9 mouse cellular contexts compared by ENCODE assay signal in genomic region chr11:116005701-116006419, GRCm38 (mm10). TPM values are rescaled to one million over a fixed set of nuclear protein-coding genes. Genes with fewer than 3 reads are reported as not detected.
DNase-seq lines count a peak whose midpoint lies in the region; ATAC-seq and TF ChIP-seq lines count a peak whose summit lies in the region.
"Had no signal": no experiment of that assay in that cellular context is flagged by ENCODE, and none has a peak within 500 bp of the region (broad histone marks: within the 10 kb centered on the region; RNA-seq: fewer than 3 reads in every experiment).

No protein-coding gene starts in this region.

- no peak for TF ChIP-seq RAD21 in CH12.LX (IDR thresholded peaks at IDR 0.05; ENCODE audit: low read depth, low read length)

- in situ Hi-C loops in CH12.LX (cut with MboI; ENCODE audit: low pct_ligation_motif_present, low pct_unique_long_range_greater_than_20kb, low sequenced_read_pairs), result loop anchor here (5.0 to 25.0 kb wide), 2 partner anchors 74 to 394 kb away; partner anchors contain the start of genes Gga3, Mif4gd, Mrps7 and Recql5

- H3K4me1 ChIP-seq in heart, adult 2 months (ENCODE audit: control insufficient read depth, insufficient read depth, low read length), result peaks cover 4% of the 10 kb centered on the region
- peaks cover 8 to 27% of the 10 kb centered on the region in 2 experiments; a peak in 3 of 4 replicates for H3K4me1 ChIP-seq in CH12.LX (ENCODE audit: control insufficient read depth in 1 of 2, insufficient read depth in 2 of 2)
- peaks cover 12% of the 10 kb centered on the region; the same call in 1 of the 2 replicates for H3K4me1 ChIP-seq in hindbrain, embryonic 11.5 days (replicated peaks; ENCODE audit: control insufficient read depth, insufficient read depth, low read length)
- peaks cover 24% of the 10 kb centered on the region for H3K4me1 ChIP-seq in liver, embryonic 16.5 days (ENCODE audit: control insufficient read depth, low read depth, low read length)

- H3K4me2 ChIP-seq in CH12.LX (ENCODE audit: insufficient read depth, low read depth, poor library complexity, severe bottlenecking), result no peak overlapping the region
- no peak overlapping the region; the same call in 1 of the 2 replicates for H3K4me2 ChIP-seq in hindbrain, embryonic 11.5 days (replicated peaks; ENCODE audit: low read depth, low read length)
- H3K4me2 ChIP-seq in liver, embryonic 16.5 days (ENCODE audit: low read depth, low read length), result peak overlapping the region; percentile 63

- peaks cover 9% of the 10 kb centered on the region for H3K9me3 ChIP-seq in CH12.LX (replicated peaks; ENCODE audit: low read length)
- no peaks in the 10 kb centered on the region for H3K9me3 ChIP-seq in hindbrain, embryonic 11.5 days (ENCODE audit: control insufficient read depth, low read length)
- no peaks in the 10 kb centered on the region for H3K9me3 ChIP-seq in liver, embryonic 16.5 days (replicated peaks; ENCODE audit: control insufficient read depth, low read length)

- dilution Hi-C loops in CH12.LX (cut with MboI; ENCODE audit: extremely low pct_ligation_motif_present, extremely low pct_unique_long_range_greater_than_20kb, low sequenced_read_pairs), result no loop called here

- no peak overlapping the region for H3K4me3 ChIP-seq in heart, adult 2 months
- H3K4me3 ChIP-seq in CH12.LX (replicated peaks in 1 of 3; ENCODE audit: low read depth in 2 of 3, low read length in 2 of 3, poor library complexity in 1 of 3), result no peak overlapping the region
- H3K4me3 ChIP-seq in hindbrain, embryonic 11.5 days (ENCODE audit: low read depth, low read length), result no peak overlapping the region
- no peak overlapping the region; the same call in 1 of the 2 replicates for H3K4me3 ChIP-seq in liver, embryonic 16.5 days (ENCODE audit: low read depth, low read length)

- DNase-seq in heart, adult 11 months, result peak; percentile 95
- no peak for DNase-seq in heart, adult 2 months
- no peak for DNase-seq in CH12.LX (ENCODE audit: extremely low read depth)
- DNase-seq in hindbrain, embryonic 11.5 days (ENCODE audit: low spot score), result no peak
- no peak for DNase-seq in frontal cortex, postnatal 14 days (ENCODE audit: low spot score in 2 of 2)
- no peak for DNase-seq in c-Kit-positive CD71-positive TER-119-positive erythroid progenitor cells, embryonic 14.5 days (ENCODE audit: low spot score)
- no peak for DNase-seq in urinary bladder, postnatal 25 days (ENCODE audit: low spot score)
- DNase-seq: B cell, adult 2 months had no signal

- intact Hi-C loops in heart, adult 2 months (cut with DNase I), result no loop called here

- WGBS in heart, adult 2 months, result 78% methylated on average over 9 of the region's 9 CpGs
- WGBS in hindbrain, embryonic 11.5 days, result 70% methylated on average over 9 of the region's 9 CpGs
- 62% methylated on average over 9 of the region's 9 CpGs for WGBS in liver, embryonic 16.5 days (ENCODE audit: insufficient replicate concordance)

- no peak for TF ChIP-seq POLR2A in heart, adult 2 months (IDR thresholded peaks at IDR 0.05; ENCODE audit: insufficient read depth, low read depth, low read length)
- no peak for TF ChIP-seq POLR2A in CH12.LX (IDR thresholded peaks at IDR 0.05; ENCODE audit: low read depth, low read length)

- TF ChIP-seq EP300 in heart, adult 2 months (IDR thresholded peaks at IDR 0.05; ENCODE audit: insufficient read depth, low read depth, low read length), result no peak
- no peak for TF ChIP-seq EP300 in CH12.LX (IDR thresholded peaks at IDR 0.05; ENCODE audit: low read length)

- no peak for ATAC-seq in hindbrain, embryonic 11.5 days (ENCODE audit: low FRiP score)
- ATAC-seq in liver, embryonic 16.5 days (ENCODE audit: low read depth), result no peak

- H3K36me3 ChIP-seq in heart, adult 2 months (ENCODE audit: control insufficient read depth, insufficient read depth, low read length), result no peaks in the 10 kb centered on the region
- H3K36me3 ChIP-seq in CH12.LX (replicated peaks in 1 of 2; ENCODE audit: control insufficient read depth in 1 of 2, insufficient read depth in 1 of 2, low read length in 1 of 2), result peaks cover 41 to 61% of the 10 kb centered on the region in 2 experiments
- H3K36me3 ChIP-seq in hindbrain, embryonic 11.5 days (ENCODE audit: control insufficient read depth, insufficient read depth, low read length), result no peaks in the 10 kb centered on the region
- 0 out of 2 replicates have a peak, but pooled peaks cover 3% of the 10 kb centered on the region for H3K36me3 ChIP-seq in liver, embryonic 16.5 days (ENCODE audit: control insufficient read depth, insufficient read depth)

- H3K27me3 ChIP-seq in heart, adult 2 months (ENCODE audit: control insufficient read depth, insufficient read depth, low read length), result no peaks in the 10 kb centered on the region
- H3K27me3 ChIP-seq in CH12.LX (replicated peaks), result no peaks in the 10 kb centered on the region
- H3K27me3 ChIP-seq in hindbrain, embryonic 11.5 days (ENCODE audit: control insufficient read depth, insufficient read depth, low read length), result no peaks in the 10 kb centered on the region; the same call in 1 of the 2 replicates
- no peaks in the 10 kb centered on the region for H3K27me3 ChIP-seq in liver, embryonic 16.5 days (ENCODE audit: control insufficient read depth, insufficient read depth, low read depth, low read length)

- no peak for TF ChIP-seq CTCF in heart, adult 2 months (IDR thresholded peaks at IDR 0.05)
- TF ChIP-seq CTCF in CH12.LX (conservative IDR thresholded peaks at IDR 0.05 in 1 of 2, IDR thresholded peaks at IDR 0.05 in 1 of 2; ENCODE audit: low read depth in 2 of 2, low read length in 2 of 2), result no peak

- H3K27ac ChIP-seq in heart, adult 2 months, result no peak overlapping the region; the same call in 1 of the 2 replicates
- no peak overlapping the region for H3K27ac ChIP-seq in CH12.LX (ENCODE audit: insufficient read depth, low read depth)
- H3K27ac ChIP-seq in hindbrain, embryonic 11.5 days (ENCODE audit: low read depth, low read length), result no peak overlapping the region
- peak overlapping the region; percentile 80 for H3K27ac ChIP-seq in liver, embryonic 16.5 days (ENCODE audit: low read length)

- H3K9ac ChIP-seq in heart, adult 2 months (ENCODE audit: low read depth, low read length), result no peak overlapping the region
- no peak overlapping the region for H3K9ac ChIP-seq in CH12.LX (ENCODE audit: insufficient read depth, low read depth)
- peak overlapping the region; percentile 37; the same call in 1 of the 2 replicates for H3K9ac ChIP-seq in hindbrain, embryonic 11.5 days (ENCODE audit: low read depth, low read length)
- H3K9ac ChIP-seq in liver, embryonic 16.5 days (ENCODE audit: low read depth, low read length), result no peak overlapping the region; the same call in 1 of the 2 replicates

- no peaks in the 10 kb centered on the region for H3K79me2 ChIP-seq in heart, adult 2 months (replicated peaks; ENCODE audit: control insufficient read depth, insufficient read depth, low read length)
- H3K79me2 ChIP-seq in CH12.LX (replicated peaks; ENCODE audit: control insufficient read depth, extremely low read depth, insufficient read depth, poor library complexity, severe bottlenecking), result peaks cover under 1% of the 10 kb centered on the region; the same call in 1 of the 2 replicates

TF ChIP-seq in CH12.LX, 34 proteins besides CTCF, POLR2A, EP300 and RAD21:
- TF ChIP-seq POLR2AphosphoS2 (IDR thresholded peaks at IDR 0.05; ENCODE audit: low read depth, low read length) (peak; percentile 76; the same call in 1 of the 2 replicates), MAFK (IDR thresholded peaks at IDR 0.05; ENCODE audit: insufficient replicate concordance, low read length) (no peak)

RNA-seq across cellular contexts. Expression of gene Galk1, which starts 6.7 kb away (rescaled TPM):
- 10 to 100 TPM; 14.5 to 14.7 TPM for total RNA-seq in heart, adult 2 months (2021)
- polyA plus RNA-seq in heart, adult 2 months (2012; rRNA removed), result 14.6 and 16.4 TPM in 2 replicates
- 340 and 413 TPM in 2 replicates for total RNA-seq in CH12.LX (2012; rRNA removed)
- total RNA-seq in CH12.LX (2014; rRNA removed), result 228 and 263 TPM in 2 replicates
- 293 and 300 TPM in 2 replicates for polyA plus RNA-seq in CH12.LX (2012; ENCODE audit: insufficient read length, low read depth)
- 89.0 and 96.3 TPM in 2 replicates for polyA plus RNA-seq in hindbrain, embryonic 11.5 days (2014; fragmentation: Nextera tagmentation; extraction: Ambion mirVana)
- polyA plus RNA-seq in liver, embryonic 16.5 days (2015; fragmentation: Nextera tagmentation; extraction: Ambion mirVana), result 180 and 192 TPM in 2 replicates

RNA-seq across cellular contexts. Expression of gene H3f3b, which starts 21.9 kb away (rescaled TPM):
- total RNA-seq in heart, adult 2 months (2021), result 100 to 1,000 TPM; 105 to 128 TPM
- 67.5 and 82.1 TPM in 2 replicates for polyA plus RNA-seq in heart, adult 2 months (2012; rRNA removed)
- total RNA-seq in CH12.LX (2012; rRNA removed) (340 and 455 TPM in 2 replicates), CH12.LX (2014; rRNA removed) (567 and 573 TPM in 2 replicates)
- 862 and 889 TPM in 2 replicates for polyA plus RNA-seq in CH12.LX (2012; ENCODE audit: insufficient read length, low read depth)
- 2,172 and 2,203 TPM in 2 replicates for polyA plus RNA-seq in hindbrain, embryonic 11.5 days (2014; fragmentation: Nextera tagmentation; extraction: Ambion mirVana)
- 527 and 601 TPM in 2 replicates for polyA plus RNA-seq in liver, embryonic 16.5 days (2015; fragmentation: Nextera tagmentation; extraction: Ambion mirVana)

RNA-seq across cellular contexts. Expression of gene Unk, which starts 24.3 kb away (rescaled TPM):
- 1 to 10 TPM; 7.1 to 7.9 TPM for total RNA-seq in heart, adult 2 months (2021)
- polyA plus RNA-seq in heart, adult 2 months (2012; rRNA removed), result 16.5 and 20.4 TPM in 2 replicates
- total RNA-seq in CH12.LX (2012; rRNA removed), result 22.2 and 24.7 TPM in 2 replicates
- 18.5 and 20.9 TPM in 2 replicates for total RNA-seq in CH12.LX (2014; rRNA removed)
- polyA plus RNA-seq in CH12.LX (2012; ENCODE audit: insufficient read length, low read depth), result 30.5 and 35.0 TPM in 2 replicates
- polyA plus RNA-seq in hindbrain, embryonic 11.5 days (2014; fragmentation: Nextera tagmentation; extraction: Ambion mirVana), result 25.8 and 26.9 TPM in 2 replicates
- 8.8 and 10.8 TPM in 2 replicates for polyA plus RNA-seq in liver, embryonic 16.5 days (2015; fragmentation: Nextera tagmentation; extraction: Ambion mirVana)

RNA-seq across cellular contexts. Expression of gene Itgb4, which starts 31.4 kb away (rescaled TPM):
- 1 to 10 TPM; 2.6 to 2.9 TPM for total RNA-seq in heart, adult 2 months (2021)
- polyA plus RNA-seq in heart, adult 2 months (2012; rRNA removed), result 1.9 and 3.1 TPM in 2 replicates
- total RNA-seq in CH12.LX (2012; rRNA removed) (3.4 and 6.3 TPM in 2 replicates), CH12.LX (2014; rRNA removed) (0.09 and 0.42 TPM in 2 replicates)
- polyA plus RNA-seq in CH12.LX (2012; ENCODE audit: insufficient read length, low read depth), result 0.59 and 0.91 TPM in 2 replicates
- polyA plus RNA-seq in hindbrain, embryonic 11.5 days (2014; fragmentation: Nextera tagmentation; extraction: Ambion mirVana), result 0.36 and 0.82 TPM in 2 replicates
- polyA plus RNA-seq in liver, embryonic 16.5 days (2015; fragmentation: Nextera tagmentation; extraction: Ambion mirVana), result 0.14 and 0.40 TPM in 2 replicates
